Mouse (Mus musculus) stomach, embryonic 16.5 days (tissue): ENCODE measurements around the gene Tmsb15b2. TPM values are rescaled to one million over a fixed set of nuclear protein-coding genes. Genes with fewer than 3 reads are reported as not detected.

Experiments
- polyA plus RNA-seq: library from polyadenylated mRNA; unstranded; fragments of >200 nt; fragmentation: Nextera tagmentation; extraction: Ambion mirVana; gene quantifications from 2 replicates; pipeline ENCODE4 v1.2.1, GENCODE M21; 2015

Tmsb15b2 gene
- polyA plus RNA-seq, 1 experiment from 2014 or later = 52.2 TPM

Other genes with a start within 250 kb of the Tmsb15b2 start
- 496 and 508 TPM in 2 replicates for gene Morf4l2, start 231.8 kb downstream of the Tmsb15b2 start, polyA plus RNA-seq
- gene Glra4, start 195.4 kb downstream of the Tmsb15b2 start, polyA plus RNA-seq = not detected in 2 replicates
- 5.7 and 5.9 TPM in 2 replicates for gene Plp1, start 152.8 kb downstream of the Tmsb15b2 start, polyA plus RNA-seq
- 0.55 and 0.71 TPM in 2 replicates for gene Rab9b, start 106.7 kb downstream of the Tmsb15b2 start, polyA plus RNA-seq
- not detected in 2 replicates for gene H2bfm, start 48.2 kb downstream of the Tmsb15b2 start, polyA plus RNA-seq
- gene Tmsb15l, start 1.4 kb upstream of the Tmsb15b2 start, polyA plus RNA-seq = 4.4 and 4.9 TPM in 2 replicates
- 21.8 and 23.1 TPM in 2 replicates for gene Tmsb15b1, start 1.4 kb upstream of the Tmsb15b2 start, polyA plus RNA-seq
- 14.6 and 16.0 TPM in 2 replicates for gene Zcchc18, start 17.7 kb upstream of the Tmsb15b2 start, polyA plus RNA-seq
- gene Slc25a53, start 62.8 kb upstream of the Tmsb15b2 start, polyA plus RNA-seq = 7.3 and 9.3 TPM in 2 replicates
- gene Fam199x, start 74.1 kb upstream of the Tmsb15b2 start, polyA plus RNA-seq = 6.1 and 6.5 TPM in 2 replicates
- gene Esx1, start 146.6 kb upstream of the Tmsb15b2 start, polyA plus RNA-seq = not detected in 2 replicates